Mouse (Mus musculus) left cerebral cortex, adult 8-10 months (tissue): Measurements from ENCODE around the gene Rbms3. TPM values are rescaled to one million over a fixed set of nuclear protein-coding genes. Genes with fewer than 3 reads are reported as not detected.

Experiments used
- DNase-seq, 2 experiments: peaks; one replicate each; pipeline ENCODE4 v3.0.0; 2022; ENCODE audit warnings: low spot score in 2 of 2
- total RNA-seq, 4 experiments: library from RNA; stranded (reverse); gene quantifications; 2 replicates each; pipeline ENCODE4 v1.2.4; 2022

Rbms3 gene
- total RNA-seq, 4 experiments from 2014 or later = 12.4 to 18.1 (median 13.6) TPM

GRCm38 (mm10) chr9:116786136-116787046, 843.3 kb downstream of the Rbms3 start:
- DNase-seq = no peak

- no peak for DNase-seq
These were observed 857.9 kb downstream of the Rbms3 start for GRCm38 (mm10) chr9:116771820-116772219.

GRCm38 (mm10) chr9:116769358-116770054, 860.2 kb downstream of the Rbms3 start:
- no peak for DNase-seq

DNA sequence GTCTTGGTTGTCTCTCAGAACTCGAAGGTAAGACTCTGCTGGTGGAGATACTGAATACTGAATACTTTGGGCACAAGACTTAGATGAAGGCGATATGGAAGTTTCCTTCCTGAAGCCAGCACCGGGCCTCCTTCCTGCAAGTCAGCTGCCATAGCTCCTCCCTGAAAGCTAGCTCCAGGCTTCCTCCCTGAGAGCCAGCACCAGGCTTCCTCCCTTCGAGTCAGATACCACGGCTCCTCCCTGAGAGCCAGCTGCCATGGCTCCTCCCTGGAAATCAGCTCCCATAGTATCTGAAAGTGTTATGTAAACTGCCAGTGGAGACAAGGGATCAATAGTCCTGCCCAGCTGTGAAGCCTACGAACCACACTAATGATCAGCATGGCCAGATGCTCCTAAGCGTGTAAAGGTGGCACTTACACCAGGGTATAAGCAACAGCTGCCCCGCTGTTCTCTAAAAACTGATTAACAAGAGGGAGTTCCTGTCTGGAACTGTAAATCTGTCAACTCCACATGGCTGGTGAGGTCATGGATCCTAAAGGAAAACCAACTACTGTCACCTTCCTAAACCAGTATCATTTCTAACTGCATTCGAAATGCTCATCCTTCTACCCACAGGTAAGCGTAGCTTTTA, 867.2 kb downstream of the Rbms3 start:
- DNase-seq = no peak

DNA sequence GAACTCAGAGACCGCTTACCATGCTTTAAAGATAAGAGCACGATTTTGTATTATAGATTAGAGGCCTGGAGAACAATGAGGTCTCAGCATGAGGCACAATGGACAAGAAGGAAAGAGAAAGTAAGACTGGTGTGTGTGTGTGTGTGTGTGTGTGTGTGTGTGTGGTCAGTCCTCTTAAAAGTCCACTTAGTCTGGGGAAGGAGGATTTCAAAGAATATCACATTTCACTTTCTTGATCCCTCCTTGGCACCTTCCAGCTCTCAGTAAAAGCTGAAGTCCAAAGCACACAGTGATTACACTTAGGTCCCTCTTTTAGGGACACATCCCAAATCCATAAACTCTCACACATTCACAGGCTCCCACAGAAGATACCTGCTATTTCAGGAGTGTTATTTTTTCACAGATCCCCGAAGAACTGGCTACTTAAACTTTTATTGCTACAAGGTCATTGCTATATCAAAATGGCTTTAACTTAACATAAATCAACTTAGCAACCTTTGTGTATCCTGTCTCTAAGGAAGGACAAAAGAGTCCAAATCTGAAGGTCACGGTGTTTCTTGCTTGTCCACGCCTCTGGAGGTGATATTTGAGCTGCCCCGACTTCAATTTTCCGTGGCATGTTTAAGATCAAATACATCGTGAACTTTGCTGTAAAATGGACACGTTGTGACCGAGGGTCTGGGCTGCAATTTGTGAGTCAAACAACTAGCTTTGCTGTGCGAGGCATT, 880.7 kb downstream of the Rbms3 start:
- DNase-seq = no peak

GRCm38 (mm10) chr9:116748346-116748745, 881.4 kb downstream of the Rbms3 start:
- DNase-seq = no peak

- no peak for DNase-seq
These were observed 882.8 kb downstream of the Rbms3 start for GRCm38 (mm10) chr9:116746871-116747270.

DNA sequence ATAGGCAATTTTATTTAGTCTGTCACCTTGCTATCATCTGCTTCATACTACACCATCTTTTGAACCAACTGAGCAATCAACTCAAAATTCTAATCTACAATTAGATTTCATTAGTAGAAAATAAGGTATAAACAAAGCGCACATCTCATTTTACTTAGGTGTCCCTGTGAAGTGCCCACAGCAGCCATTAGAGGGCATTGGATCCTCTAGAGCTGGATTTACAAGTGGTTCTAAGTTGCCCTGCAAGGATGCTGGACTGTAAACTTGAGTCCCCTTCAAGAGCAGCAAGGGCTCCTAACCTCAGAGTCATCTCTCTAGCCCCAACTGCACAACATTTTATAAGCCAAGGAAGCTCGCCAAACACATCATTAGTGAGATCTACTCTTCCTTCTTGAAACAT, 891.9 kb downstream of the Rbms3 start:
- DNase-seq = no peak

- DNase-seq = no peak
These were observed 900.5 kb downstream of the Rbms3 start for GRCm38 (mm10) chr9:116729172-116729571.

- no peak for DNase-seq
These were observed 901.1 kb downstream of the Rbms3 start for GRCm38 (mm10) chr9:116728655-116729054.

DNA sequence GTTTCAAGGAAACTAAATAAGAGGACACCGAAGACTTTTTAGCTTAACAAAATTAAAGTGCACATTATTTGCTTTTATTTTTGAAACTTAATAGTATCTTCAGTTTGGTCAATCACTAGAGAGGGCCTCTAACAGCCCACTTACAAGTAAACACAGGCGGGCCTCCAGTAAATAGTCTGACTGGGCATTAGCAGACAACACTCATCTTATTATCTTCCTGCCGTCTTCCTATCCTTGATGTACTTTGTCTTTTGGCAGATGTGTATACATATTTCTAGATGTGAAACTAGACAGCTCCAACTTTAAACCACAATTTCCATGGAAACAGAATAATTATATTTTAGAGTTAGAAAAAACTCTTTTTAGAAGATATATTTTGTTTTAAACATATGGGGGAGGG, 901.6 kb downstream of the Rbms3 start:
- no peak for DNase-seq

DNA sequence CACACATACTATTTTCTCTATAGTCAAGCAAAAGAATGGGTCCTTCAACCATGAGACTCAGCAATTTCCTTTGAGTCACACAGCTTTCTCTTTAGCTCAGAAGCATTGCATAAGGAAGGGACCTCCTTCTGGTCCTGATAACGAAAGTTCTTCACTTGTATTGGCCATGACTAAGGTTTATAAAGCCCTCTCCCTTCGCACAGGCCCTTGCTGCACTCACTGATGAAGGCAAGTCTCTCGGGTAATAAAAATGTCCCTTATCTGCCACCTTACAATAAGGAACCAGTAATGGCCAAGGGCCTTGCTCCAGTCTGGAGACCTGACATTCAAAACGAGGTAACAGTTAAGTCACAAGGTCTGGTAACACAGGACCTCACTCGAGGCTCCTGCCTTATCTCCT, 905.1 kb downstream of the Rbms3 start:
- DNase-seq = no peak

GRCm38 (mm10) chr9:116703119-116703518, 926.6 kb downstream of the Rbms3 start:
- no peak for DNase-seq

GRCm38 (mm10) chr9:116702611-116703010, 927.1 kb downstream of the Rbms3 start:
- no peak for DNase-seq

DNA sequence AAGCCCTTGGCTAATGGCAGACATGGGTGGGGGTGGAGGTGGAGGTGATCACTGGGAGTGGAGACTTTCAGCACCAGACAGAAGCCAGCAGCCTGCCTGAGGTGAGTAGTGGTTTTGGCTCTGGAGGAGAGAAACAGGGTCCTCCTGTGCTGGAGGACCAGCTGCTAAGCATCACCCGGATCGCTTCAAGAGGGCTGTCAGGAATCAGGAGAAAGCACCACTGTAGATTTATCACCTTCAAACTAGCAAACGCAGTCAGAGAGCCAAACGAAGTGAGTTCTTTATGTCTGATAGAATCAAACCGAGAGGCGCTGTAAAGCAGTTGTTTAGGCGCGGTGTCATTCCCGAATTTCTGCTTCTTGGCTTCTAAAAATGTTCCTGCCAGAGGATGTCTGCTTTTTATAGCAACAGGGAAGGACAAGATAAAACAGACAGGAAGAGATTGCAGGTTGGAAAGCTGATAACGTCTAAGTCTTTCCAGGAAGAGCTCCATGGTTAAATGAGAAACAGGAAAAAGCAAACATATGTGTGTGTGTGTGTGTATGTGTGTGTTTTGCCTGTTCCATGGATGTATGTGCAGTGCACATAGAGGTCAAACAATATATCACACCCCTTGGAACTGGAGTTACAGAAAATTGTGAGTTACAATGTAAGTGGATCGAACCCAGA, 928.1 kb downstream of the Rbms3 start:
- no peak for DNase-seq

DNA sequence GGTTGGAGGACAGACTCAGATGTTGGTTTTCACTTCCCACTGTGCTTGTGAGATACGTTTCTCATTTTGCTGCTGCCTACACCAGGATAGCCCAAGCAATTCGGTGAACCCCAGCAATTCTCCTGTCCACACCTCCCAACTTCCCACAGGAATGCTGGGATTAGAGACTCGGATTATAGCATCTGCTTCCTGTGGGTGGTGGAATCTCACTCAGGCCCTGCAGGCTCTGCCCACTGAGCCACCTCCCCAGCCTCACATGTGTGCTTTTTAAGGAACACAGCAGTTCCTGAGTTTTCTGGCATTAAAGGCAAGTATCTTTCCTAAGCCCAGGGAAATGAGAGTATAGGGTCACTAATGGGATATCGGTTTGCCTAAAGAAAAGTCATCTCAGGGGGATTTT, 941.1 kb downstream of the Rbms3 start:
- no peak for DNase-seq

- DNase-seq = no peak
These were observed 952.6 kb downstream of the Rbms3 start for GRCm38 (mm10) chr9:116677142-116677541.

- no peak for DNase-seq
These were observed 953.3 kb downstream of the Rbms3 start for GRCm38 (mm10) chr9:116676445-116676844.

- DNase-seq = no peak
These were observed 955.5 kb downstream of the Rbms3 start for GRCm38 (mm10) chr9:116674191-116674590.

- DNase-seq = no peak
These were observed 968.7 kb downstream of the Rbms3 start for GRCm38 (mm10) chr9:116661026-116661425.

GRCm38 (mm10) chr9:116659936-116660335, 969.8 kb downstream of the Rbms3 start:
- no peak for DNase-seq
